Mouse (Mus musculus) testis, postnatal 14 days (tissue): Measurements from ENCODE around the gene 1700037C18Rik.

Experiments
- DNase-seq: peaks from one replicate; pipeline ENCODE4 v3.0.0; 2021; ENCODE audit warnings: low spot score

Gene 1700037C18Rik

DNA sequence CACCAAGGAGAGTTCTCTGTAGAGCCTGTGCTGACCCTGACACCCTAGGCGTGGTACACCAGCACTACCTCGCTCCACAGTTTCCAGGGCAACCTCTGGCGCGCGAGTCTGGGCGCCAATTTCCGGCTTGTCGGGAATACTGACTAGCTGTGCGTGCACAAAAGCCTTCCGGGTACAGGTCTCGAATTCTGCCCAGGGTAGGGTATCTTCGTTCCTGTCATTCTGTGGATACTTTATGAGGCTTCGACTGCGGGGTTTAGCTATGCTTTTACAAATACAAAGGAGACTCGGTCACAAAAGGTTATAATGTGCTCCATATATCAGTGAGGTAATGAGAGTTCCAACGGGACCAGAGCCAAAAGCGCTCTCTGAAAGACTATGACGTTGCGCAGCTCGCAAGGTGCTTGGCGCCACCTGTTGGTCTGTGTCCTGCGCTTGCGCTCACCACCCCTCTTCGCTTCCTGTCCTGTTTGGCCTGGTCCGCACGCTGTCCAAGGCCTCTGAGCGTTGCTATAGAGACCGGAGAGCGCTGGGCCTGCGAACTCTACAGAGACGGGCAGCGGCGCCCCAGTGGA, at the start of gene 1700037C18Rik, which contains the start of gene Cluap1:
TSS of gene 1700037C18Rik (minus strand) at position 153 of the 575 bp plus-strand sequence.
TSS of gene Cluap1 (plus strand) at position 265 of the 575 bp plus-strand sequence.
- DNase-seq, result peak; percentile 94

DNA sequence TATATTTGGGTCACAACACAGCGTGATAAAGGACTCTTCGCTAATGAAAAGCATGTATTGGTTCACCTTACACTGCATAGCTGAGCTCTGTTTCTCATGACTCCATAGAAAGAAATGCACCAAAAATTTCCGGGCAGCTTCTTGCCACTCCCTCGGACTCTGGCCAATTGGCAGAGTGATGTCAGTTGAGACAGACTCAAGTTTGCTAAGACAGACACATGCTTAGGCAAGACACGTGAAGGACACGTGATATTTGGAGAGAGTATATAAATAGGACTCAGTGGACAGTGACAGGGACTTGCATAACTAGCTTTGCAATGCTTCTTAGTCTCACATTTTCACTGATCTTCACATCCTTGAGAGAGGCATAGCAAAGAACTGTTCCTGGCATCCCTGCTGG, 47.9 kb upstream of the 1700037C18Rik start:
- DNase-seq, result no peak

DNA sequence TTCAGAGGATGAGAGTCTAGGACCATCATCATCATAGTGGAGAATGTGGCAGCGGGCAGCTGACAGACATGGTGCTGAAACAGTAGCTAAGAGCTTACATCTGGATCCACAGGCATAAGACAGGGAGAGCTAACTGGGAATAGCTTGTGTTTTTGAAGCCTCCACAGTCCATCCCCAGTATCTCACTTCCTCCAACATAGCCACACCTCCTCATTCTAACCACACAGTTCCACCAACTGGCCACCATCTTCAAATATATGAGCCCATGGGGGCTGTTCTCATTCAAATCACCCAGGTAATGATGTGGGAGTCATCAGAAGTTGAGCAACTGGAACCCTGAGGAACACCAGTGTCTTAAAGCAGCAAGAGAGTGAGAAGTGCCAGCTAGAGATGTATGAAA, 42.7 kb upstream of the 1700037C18Rik start:
- DNase-seq, result no peak

DNA sequence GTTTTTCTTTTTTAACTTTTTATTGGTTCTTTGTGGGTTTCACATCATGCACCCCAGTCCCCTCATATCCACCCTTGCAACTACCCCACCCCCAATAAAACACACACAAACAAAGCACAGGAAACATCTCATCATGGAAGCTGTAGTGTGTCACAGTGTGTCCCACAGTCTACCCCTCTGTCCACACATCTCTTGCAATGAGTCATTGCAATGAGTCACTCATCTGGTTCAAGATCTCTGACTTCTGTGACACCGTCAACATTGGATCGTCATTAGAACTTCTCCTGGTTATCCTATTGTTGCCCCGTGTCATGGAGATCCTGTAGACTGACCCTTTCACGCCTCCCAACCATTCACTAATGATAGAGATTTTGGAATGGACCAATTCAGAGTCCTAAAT, 26.2 kb upstream of the 1700037C18Rik start:
- no peak for DNase-seq

DNA sequence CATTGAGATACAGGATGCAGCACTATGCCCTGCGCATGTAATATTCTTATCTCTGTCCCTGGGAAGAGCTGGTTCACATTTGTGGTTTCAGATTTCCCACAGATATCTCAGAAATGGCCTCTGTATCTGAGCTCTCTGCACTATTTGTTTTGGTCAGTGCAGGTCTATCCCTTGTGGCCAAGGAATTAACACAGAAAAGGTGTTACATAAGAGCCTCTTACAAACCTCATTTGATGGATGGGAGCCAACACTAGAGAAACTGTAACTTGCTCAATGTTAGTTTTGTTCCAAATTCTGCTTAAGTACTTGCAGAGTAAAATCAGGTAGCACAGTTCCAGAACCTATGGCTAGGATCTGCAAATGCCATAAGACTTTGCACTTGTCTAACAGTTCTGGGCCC, 25.6 kb upstream of the 1700037C18Rik start:
- DNase-seq, result no peak

DNA sequence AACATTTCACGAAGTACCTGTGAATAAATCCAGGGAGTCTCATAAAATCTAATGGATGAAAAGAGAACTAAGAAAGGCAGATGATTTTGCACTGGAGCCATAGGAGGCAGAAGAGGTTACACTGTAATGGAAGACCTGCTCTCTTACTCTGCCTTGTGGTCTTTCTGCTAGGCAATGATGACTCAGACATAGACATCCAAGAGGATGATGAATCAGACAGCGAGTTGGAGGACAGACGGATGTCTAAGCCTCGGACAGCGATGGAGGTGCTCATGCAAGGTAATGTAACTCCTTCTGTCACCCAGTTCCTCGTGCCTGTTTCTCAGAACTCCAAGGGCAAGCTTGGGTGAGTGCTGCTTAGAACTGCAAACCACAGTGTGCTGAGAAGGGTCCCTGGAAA, 25.0 kb upstream of the 1700037C18Rik start:
- no peak for DNase-seq

DNA sequence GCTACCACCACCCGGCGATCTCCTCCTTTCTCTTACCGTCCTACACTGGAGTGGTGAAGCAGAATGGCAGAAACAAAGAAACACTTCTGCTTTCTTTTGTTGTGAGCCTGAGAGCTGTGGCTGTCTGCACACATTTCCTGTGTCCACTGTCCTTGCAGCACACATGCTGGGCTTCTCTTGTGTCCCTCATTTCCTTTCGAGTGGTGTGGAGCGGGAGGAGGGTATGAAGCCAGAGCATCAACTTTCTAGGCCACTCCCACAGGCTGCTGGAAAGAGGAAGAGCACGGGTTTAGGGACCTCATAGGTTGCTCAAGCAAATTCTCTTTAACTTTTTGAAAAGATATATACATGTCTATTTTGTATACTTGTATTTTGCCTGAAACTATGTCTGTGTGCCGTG, 20.7 kb upstream of the 1700037C18Rik start:
- DNase-seq, result no peak

DNA sequence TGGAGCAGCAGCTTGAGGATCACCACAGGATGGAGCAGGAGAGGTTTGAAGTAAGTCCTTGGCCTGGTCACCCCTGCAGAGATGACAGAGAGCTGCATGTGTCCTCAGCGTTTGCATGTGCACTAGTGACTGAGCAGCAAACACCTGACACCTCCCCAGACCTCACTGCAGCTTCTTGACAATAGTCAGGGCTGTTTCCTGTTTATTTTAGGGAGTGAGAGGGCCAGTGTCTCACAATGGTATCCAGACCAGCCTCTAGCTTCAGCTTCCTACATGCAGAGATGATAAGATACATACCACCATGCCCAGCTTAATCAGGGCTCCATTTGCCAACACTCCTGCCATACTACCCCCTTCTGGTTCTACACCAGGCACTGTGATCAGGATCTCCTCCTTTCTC, 20.1 kb upstream of the 1700037C18Rik start:
- DNase-seq, result no peak

DNA sequence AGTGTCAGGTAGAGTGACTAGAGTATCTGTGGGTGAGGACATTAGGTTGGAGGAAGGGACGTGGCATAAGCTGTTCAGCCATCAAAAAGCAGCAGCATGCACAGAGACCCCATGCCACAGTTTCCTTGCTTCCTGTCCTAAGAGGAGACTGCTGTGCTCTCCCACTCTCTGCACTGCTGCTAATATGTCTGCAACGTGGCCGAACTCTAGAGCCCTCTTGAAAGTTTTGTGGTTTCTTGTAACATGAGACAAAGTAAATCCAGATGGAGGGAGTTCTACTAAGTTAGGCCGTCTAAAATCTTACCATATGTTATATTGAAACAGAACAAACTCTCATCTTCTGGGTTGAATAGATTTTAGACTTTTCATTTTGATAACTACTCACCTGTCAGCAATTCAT, 15.5 kb upstream of the 1700037C18Rik start:
- no peak for DNase-seq

DNA sequence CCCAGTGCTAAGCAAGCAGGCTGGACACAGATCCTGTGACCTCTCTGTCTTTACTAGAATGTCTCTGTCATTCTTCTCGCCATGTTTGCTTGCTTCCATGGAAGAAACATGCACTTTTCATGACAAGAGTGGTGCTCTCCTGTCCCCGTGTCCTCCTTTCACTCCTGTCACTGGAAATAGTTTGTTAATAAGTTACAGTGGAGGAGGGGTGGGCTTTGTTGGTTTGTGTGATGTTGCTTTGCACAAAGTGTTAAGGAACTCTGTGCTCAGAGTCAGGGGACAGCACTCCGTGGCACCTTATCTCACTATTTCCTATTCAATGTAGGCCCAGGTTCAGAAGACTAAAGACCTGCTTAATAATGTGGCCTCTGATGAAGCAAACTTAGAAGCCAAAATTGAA, 15.0 kb upstream of the 1700037C18Rik start:
- no peak for DNase-seq

DNA sequence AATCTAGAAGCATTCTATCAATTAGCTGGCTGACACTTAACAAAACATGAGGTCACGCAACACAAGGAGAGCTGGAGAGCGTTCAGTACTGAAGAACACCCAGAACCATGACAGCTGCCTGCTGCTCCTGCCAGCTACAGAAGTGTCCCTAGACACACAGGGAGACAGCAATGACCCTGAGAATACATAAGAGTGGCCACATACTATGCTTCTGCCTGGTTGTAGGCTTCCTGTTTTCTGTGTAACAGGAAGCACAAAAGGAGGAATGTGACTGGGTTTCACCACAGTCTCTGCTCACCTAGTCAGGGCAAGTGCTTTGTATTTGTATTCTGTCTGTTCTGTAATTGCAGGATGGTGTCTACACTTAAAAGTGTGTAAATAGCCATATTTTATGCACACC, 12.3 kb upstream of the 1700037C18Rik start:
- no peak for DNase-seq

DNA sequence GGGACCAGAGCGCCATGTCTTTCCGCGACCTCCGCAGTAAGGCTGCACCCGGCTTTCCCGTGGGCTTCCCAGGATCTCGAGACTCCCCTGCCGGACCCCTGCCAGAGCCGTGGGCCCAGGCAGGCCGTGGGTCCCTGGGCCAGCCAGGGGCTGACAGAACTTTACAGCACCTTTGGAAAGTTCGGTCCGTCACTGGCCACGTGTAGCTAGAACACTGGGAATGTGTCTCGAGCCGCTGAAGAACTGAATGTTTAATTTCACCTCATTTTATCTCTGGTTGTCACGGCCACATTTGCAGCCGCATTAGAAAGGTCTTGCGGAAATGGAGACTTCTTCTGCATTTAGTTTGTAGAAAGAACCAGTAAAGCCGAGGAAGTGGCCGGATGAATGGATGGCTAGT, 629 bp upstream of the 1700037C18Rik start:
- no peak for DNase-seq

DNA sequence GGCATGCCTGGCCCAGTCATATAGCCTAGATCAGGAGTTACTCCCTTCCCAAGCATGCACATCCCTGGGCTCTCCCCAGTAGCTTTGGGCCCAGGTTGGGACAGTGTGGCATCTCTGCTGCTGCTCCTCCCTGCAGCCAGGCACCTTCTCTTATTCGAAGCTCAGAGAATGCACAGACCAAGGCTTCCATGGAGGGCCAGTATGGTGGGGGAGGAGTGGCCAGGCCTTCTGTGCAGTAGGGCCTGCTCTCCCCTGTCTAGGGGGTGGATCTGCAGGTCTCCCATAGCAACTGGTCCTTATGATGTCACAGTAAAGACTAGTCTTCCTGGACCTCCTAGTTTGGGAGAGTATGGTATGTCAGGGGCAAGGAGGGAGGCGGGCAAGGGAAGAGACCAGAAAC, 1.0 kb downstream of the 1700037C18Rik start:
- no peak for DNase-seq

DNA sequence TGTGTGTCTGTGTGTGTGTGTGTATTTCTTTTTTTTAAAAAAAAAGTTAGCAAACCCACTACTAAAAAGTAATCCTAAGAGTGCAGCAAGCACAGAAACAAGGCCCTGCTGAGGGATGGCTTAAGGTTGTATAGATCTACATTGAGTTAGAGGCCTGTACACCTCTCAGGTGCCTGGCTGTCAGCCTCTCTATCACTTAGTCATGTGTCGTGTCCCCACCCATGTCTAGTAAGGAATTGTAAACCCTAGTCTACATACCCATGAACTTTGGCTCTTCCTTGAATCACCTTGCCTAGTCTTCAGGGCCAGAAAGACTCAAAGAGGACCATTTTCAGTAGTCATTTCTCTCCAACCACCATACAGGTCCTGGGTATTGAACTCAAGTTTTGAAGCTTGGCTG, 11.9 kb downstream of the 1700037C18Rik start:
- no peak for DNase-seq

DNA sequence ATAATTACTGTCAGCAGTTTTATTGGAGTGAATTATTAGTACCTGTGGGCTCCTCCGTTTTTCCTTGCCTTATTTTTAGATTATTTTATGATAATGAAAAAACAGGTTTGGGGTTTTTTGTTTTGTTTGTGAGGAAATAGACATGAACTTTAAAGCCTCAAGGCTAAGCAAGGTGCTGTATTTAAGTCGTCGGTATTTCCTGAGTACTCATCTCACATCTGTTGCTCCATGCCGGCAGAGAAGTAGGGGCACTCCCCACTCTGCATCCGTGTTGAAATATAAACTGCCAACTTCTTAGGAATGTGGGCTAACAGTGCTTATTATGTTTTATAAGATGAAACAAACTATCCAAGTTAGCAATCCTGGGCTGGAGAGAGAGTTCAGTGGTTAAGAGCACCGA, 12.4 kb downstream of the 1700037C18Rik start:
- no peak for DNase-seq

DNA sequence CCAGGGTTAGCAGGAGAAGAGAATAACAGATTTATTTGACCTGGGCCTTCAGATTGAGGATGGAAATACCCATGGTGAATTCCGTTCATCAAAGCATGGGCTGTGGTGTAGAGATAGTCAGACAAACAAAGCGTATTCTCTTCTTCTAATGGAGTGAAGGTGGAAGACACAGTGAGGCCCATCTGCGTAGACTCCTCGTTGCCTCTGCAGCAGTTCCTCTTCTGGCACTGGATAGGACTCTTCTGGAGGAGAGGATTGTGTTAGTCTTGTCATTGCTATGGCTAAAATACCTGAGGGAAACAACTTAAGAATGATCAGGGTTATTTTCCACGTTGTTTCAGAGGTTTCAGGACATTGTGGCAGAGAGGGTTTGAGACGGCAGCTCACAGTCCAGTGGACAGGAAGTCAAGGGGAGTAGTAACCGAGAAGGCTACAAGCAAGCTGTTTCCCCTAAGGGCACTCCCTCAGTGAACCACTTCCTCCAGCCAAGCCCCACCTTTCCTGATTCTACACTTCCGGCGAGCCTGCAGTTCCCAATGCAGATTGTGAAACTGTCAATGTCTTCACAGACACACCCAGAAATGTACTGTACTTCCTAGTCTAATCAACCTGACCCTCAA, 13.2 kb downstream of the 1700037C18Rik start:
- no peak for DNase-seq

DNA sequence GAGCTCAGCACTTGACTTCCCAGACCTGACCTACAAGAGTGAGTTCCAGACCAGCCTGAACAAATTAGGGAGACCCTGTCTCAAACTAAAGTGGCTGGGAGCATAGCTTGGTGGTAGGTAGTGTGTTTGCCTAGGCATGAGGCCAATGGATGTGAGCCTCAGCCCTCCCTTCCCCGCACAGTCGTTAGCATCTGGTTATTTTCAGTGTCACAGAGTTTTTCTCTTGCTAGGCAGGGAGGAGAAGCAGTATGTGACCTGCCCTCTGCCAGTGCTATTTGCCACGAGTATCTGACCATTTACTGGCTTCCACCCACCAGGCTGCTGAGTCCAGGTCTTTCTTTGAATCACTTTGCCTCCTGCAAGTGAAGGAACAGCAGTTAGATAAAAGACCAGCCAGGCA, 14.8 kb downstream of the 1700037C18Rik start:
- no peak for DNase-seq

DNA sequence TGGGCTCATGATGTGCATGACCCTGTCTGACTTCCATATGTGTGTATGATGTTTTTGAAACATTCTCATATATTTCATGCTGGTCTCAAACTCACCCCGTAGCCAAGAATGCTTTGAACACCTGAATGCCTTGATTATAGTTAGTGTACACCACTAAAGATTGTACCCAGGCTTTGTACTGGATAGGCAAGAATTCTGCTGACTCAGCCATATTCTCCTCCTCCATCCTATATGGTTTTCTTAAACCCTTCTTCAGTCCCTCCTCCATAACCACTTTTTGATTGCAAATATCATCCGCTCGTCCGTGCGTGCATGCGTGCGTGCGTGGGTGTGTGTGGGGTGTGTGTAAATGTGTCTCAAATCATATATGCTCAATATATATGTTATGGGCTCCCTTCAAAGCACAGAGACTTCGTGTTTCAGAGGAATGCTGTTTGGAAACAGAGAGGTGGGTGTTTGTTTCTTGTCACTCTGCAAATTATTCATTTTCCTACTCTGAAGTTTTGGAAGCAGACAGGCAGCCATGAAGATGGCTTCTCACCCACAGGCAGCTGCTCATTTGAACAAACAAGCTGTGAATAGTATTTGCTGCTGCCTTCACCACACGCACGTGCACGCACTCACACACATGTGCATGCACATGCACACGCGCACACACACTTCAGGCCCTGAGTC, 16.7 kb downstream of the 1700037C18Rik start:
- no peak for DNase-seq

DNA sequence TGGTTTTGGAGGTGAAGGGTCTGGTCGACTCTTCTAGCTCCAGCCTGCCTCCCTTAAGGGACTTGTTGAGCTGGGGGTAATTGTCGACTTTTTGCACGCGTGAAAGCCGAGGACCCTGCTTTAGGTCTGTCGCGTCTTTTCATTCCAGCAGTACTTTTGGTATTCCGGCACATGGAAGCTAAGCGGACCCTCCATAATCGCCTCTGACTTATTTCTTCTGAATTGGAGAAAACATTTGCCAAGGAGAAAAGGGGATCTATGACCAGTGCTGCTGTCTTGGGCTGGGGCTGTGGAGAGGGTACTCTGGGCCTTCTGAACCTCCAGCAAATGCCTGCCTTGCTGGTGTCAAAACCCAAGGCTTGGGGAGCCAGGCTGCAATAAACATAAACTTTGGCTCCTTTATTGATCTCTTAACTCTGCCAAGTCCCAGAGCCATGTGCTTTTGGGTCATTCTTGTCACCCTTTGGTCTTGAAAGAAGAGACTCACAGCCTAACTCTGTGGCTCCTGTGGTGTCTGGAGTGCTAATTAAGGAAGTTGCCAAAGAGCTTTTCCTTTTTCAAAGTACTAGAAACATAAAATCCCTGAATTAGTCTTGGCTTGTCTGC, 23.3 kb downstream of the 1700037C18Rik start:
- DNase-seq, result no peak

DNA sequence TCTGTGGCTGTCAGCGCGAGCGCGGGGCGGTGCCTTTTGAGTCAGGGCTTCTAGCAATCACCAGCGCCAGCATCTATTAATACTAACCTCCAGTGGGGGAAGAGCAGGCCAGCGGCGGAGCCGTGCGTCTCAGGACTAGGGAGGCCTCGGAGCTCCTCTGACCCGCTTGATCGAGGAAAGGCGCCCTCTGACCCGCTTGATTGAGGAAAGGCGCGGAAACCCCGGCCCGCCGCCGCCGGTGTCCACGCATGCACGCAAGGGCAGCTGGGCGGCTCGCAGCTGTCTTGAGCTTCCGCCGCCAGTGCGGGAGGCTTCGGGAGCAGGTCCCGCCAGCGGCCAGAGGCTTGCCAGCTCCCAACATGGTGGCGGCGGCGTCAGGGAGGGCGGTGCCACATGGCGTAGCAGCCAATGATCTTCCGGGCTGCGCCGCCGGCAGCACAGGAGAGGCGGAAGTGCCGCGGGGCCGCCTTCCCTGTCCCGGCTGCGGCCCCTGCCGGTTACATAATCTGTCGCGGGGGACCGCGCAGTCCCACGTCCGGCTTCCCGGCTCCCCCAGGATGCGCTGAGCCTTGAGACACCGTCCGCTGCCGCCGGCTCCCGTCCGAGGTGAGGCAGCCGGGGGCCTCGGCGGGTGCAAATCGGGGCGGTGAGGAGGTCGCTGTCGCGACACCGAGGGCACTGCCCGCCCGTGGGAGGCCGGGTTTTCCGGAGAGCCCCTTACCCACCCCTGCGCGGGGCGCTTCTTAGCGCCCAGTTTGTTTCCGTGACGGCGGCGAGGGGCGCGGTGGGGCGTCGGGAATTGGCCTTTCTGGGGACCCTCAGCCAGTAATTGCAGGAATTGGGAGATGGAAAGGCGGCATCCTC, 24.1 kb downstream of the 1700037C18Rik start, which contains the start of the genes Zfp597 and Gm20695:
TSS of gene Zfp597 (minus strand) at position 361 of the 864 bp plus-strand sequence.
TSS of gene Gm20695 (plus strand) at position 448 of the 864 bp plus-strand sequence.
- peak; percentile 93 for DNase-seq

DNA sequence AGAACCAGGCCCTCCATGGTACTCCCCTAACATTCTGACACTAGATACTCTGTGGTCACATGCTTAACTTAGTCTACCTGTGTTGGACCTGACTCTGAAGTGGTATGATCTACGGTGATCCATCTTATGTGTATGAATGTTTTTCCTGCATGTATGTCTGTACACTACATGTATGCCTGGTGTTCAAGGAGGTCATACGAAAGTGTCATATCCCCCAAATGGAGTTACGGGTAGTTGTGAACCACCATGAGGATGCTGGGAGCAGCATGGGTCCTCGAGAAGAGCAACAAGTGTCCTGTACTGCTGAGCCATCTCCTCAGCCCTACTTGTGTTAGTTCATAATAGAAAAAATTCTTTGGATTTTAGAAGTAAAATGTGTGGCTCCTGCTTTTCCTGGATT, 32.1 kb downstream of the 1700037C18Rik start:
- no peak for DNase-seq
